Mouse (Mus musculus) kidney, embryonic 14.5 days (tissue): ENCODE measurements around the gene Gm3182. TPM values are rescaled to one million over a fixed set of nuclear protein-coding genes. Genes with fewer than 3 reads are reported as not detected.
"Not testable (repeated sequence)": the region's sequence is repeated elsewhere in the genome, so short reads cannot be mapped to it uniquely, and the experiment has no call there.

Source experiments
- ATAC-seq: fragments of 200-750 bp; cut with Nextera tagmentation; 2 replicates; pipeline ENCODE4 v1.8.0; 2017; ENCODE audit warnings: moderate number of reproducible peaks, mild to moderate bottlenecking, moderate TSS enrichment, moderate library complexity; ENCODE audit not compliant: low FRiP score, low TSS enrichment
- H3K27ac ChIP-seq: fragments of 300-500 bp; sonication (generic); 2 replicates; pipeline ENCODE4 v1.5.1; 2014; ENCODE audit warnings: low read depth, mild to moderate bottlenecking, low read length, moderate library complexity, mixed read lengths
- H3K27me3 ChIP-seq: fragments of 300-500 bp; sonication (generic); 2 replicates; pipeline ENCODE4 v1.6.1; 2014; ENCODE audit warnings: mild to moderate bottlenecking, low read length; ENCODE audit not compliant: control insufficient read depth, insufficient read depth
- H3K36me3 ChIP-seq: fragments of 300-500 bp; sonication (generic); 2 replicates; pipeline ENCODE4 v1.6.1; 2014; ENCODE audit warnings: low read length, mixed read lengths; ENCODE audit not compliant: control insufficient read depth, insufficient read depth
- H3K4me1 ChIP-seq: fragments of 300-500 bp; sonication (generic); 2 replicates; pipeline ENCODE4 v1.6.1; 2014; ENCODE audit warnings: low read length, mixed read lengths; ENCODE audit not compliant: control insufficient read depth, insufficient read depth
- H3K4me2 ChIP-seq: fragments of 300-500 bp; sonication (generic); replicated peaks from 2 replicates; pipeline ENCODE4 v1.6.1; 2014; ENCODE audit warnings: low read depth, mild to moderate bottlenecking, low read length
- H3K4me3 ChIP-seq: fragments of 300-500 bp; sonication (generic); 2 replicates; pipeline ENCODE4 v1.5.1; 2014; ENCODE audit warnings: mild to moderate bottlenecking, low read length
- H3K9ac ChIP-seq: fragments of 300-500 bp; sonication (generic); 2 replicates; pipeline ENCODE4 v1.6.1; 2014; ENCODE audit warnings: low read depth, mild to moderate bottlenecking, low read length, moderate library complexity
- H3K9me3 ChIP-seq: fragments of 300-500 bp; sonication (generic); 2 replicates; pipeline ENCODE4 v1.6.1; 2016; ENCODE audit warnings: low read length; ENCODE audit not compliant: control insufficient read depth
- WGBS: fragments of 180-500 bp; shearing (Covaris S2); extraction: QIAGEN DNeasy Blood & Tissue Kit; methylation state at CpG from one replicate; pipeline ENCODE4 v1.1.7; 2014; 5-methylcytosine and 5-hydroxymethylcytosine counted together
- polyA plus RNA-seq: library from polyadenylated mRNA; unstranded; fragments of >200 nt; fragmentation: Nextera tagmentation; extraction: Ambion mirVana; gene quantifications from 2 replicates; pipeline ENCODE4 v1.2.1, GENCODE M21; 2014

Gm3182 gene
- polyA plus RNA-seq, result not detected in 2 replicates

GRCm38 (mm10) chr14:4481445-4481844 lies at the start of gene Gm3182:
Gene Gm3182, plus strand, starts transcription at chr14:4481745.
- not testable (repeated sequence) for H3K4me3 ChIP-seq, H3K4me1 ChIP-seq, H3K27me3 ChIP-seq, ATAC-seq, H3K9me3 ChIP-seq, H3K4me2 ChIP-seq, H3K36me3 ChIP-seq, H3K9ac ChIP-seq, H3K27ac ChIP-seq
- WGBS, result 83% methylated on average over 1 of the region's 2 CpGs

- H3K4me1 ChIP-seq, H3K27ac ChIP-seq, H3K4me3 ChIP-seq, H3K9me3 ChIP-seq, H3K36me3 ChIP-seq, H3K27me3 ChIP-seq, ATAC-seq, H3K9ac ChIP-seq, H3K4me2 ChIP-seq: not testable (repeated sequence)
- WGBS, result 1% methylated on average over 16 of the region's 25 CpGs
Measured at GRCm38 (mm10) chr14:4499425-4499824, 17.9 kb downstream of the Gm3182 start.

Other genes with a start within 250 kb of the Gm3182 start
- gene Gm3138, start 232.1 kb upstream of the Gm3182 start, polyA plus RNA-seq, result not detected in 2 replicates
- not detected in 2 replicates for gene Gm3149, start 164.5 kb upstream of the Gm3182 start, polyA plus RNA-seq
- 0.14 TPM in 1 of 2 replicates, not detected in the other for gene 2610042L04Rik, start 147.0 kb upstream of the Gm3182 start, polyA plus RNA-seq
- gene Gm3159, start 84.2 kb upstream of the Gm3182 start, polyA plus RNA-seq, result not detected in 2 replicates
- gene Gm3164, start 66.3 kb upstream of the Gm3182 start, polyA plus RNA-seq, result 0.64 TPM in 1 of 2 replicates, not detected in the other
- gene Gm3173, start 50.8 kb upstream of the Gm3182 start, polyA plus RNA-seq, result not detected in 2 replicates
- gene Gm3047, start 73.7 kb downstream of the Gm3182 start, polyA plus RNA-seq, result not detected in 2 replicates
- not detected in 2 replicates for gene Gm8159, start 150.6 kb downstream of the Gm3182 start, polyA plus RNA-seq
- gene Gm3239, start 182.4 kb downstream of the Gm3182 start, polyA plus RNA-seq, result not detected in 2 replicates
- not detected in 2 replicates for gene Gm7876, start 227.5 kb downstream of the Gm3182 start, polyA plus RNA-seq
- gene Gm3252, start 245.0 kb downstream of the Gm3182 start, polyA plus RNA-seq, result 0.19 and 0.39 TPM in 2 replicates